Mouse (Mus musculus): Measurements from ENCODE around the gene Scn3a. TPM values are rescaled to one million over a fixed set of nuclear protein-coding genes. Genes with fewer than 3 reads are reported as not detected.

Scn3a gene
- total RNA-seq (2023), result not detected

GRCm38 (mm10) chr2:65566793-65567787, at the start of gene Scn3a:
Scn3a (minus strand) TSS chr2:65567627.

Other genes starting within 250 kb of the Scn3a start
- gene Slc38a11, start 203.6 kb downstream of the Scn3a start, total RNA-seq (2023), result not detected
- not detected for gene Scn2a, start 53.1 kb upstream of the Scn3a start, total RNA-seq (2023)